Mouse (Mus musculus): ENCODE measurements around the gene Mslnl.

Mslnl gene

GRCm38 (mm10) chr17:25785281-25785745 is 49.5 kb downstream of the Mslnl start, which contains the start of gene Haghl:
Gene Haghl (minus strand): TSS chr17:25785673.
- DNase-seq (ENCODE audit: low spot score in 2 of 2): peak; percentile 98

GRCm38 (mm10) chr17:25786280-25786679 is 50.4 kb downstream of the Mslnl start, which contains the start of gene Ccdc78:
Gene Ccdc78 (plus strand): TSS chr17:25786580.
- no peak for DNase-seq (ENCODE audit: low spot score in 2 of 2)

GRCm38 (mm10) chr17:25786781-25787504 is 51.1 kb downstream of the Mslnl start:
- DNase-seq (ENCODE audit: low spot score in 2 of 2): no peak

GRCm38 (mm10) chr17:25791320-25791842 is 55.5 kb downstream of the Mslnl start:
- no peak for DNase-seq (ENCODE audit: low spot score in 2 of 2)

- peak; percentile 87 to 88 for DNase-seq (ENCODE audit: low spot score in 2 of 2)
These were observed 56.1 kb downstream of the Mslnl start for GRCm38 (mm10) chr17:25791843-25792527.

GRCm38 (mm10) chr17:25792615-25793014 is 56.8 kb downstream of the Mslnl start, which contains the start of gene Fam173a:
Gene Fam173a (minus strand): TSS chr17:25792901.
- DNase-seq (ENCODE audit: low spot score in 2 of 2): peak in 1 of 2 experiments; percentile 73

- DNase-seq (ENCODE audit: low spot score in 2 of 2): no peak
These were observed 58.4 kb downstream of the Mslnl start for GRCm38 (mm10) chr17:25794197-25794596.

GRCm38 (mm10) chr17:25794998-25795397 is 59.2 kb downstream of the Mslnl start:
- DNase-seq (ENCODE audit: low spot score in 2 of 2): no peak

GRCm38 (mm10) chr17:25795609-25796092 is 59.8 kb downstream of the Mslnl start, which contains the start of gene AC134908.4:
Gene AC134908.4 (minus strand): TSS chr17:25795659.
- DNase-seq (ENCODE audit: low spot score in 2 of 2): peak in 1 of 2 experiments; percentile 63

GRCm38 (mm10) chr17:25796211-25796771 is 60.4 kb downstream of the Mslnl start:
- DNase-seq (ENCODE audit: low spot score in 2 of 2): no peak

- DNase-seq (ENCODE audit: low spot score in 2 of 2): peak in 1 of 2 experiments; percentile 67
These were observed 61.1 kb downstream of the Mslnl start, which contains the start of gene Metrn for GRCm38 (mm10) chr17:25796951-25797369. Gene Metrn (minus strand): TSS chr17:25797136.

Data from frontal cortex, postnatal 36 days (tissue).